Mouse (Mus musculus) v-Abl transformed pro-B cells (cell line): ENCODE results near the gene Ranbp17.
"Not testable (repeated sequence)": the region's sequence is repeated elsewhere in the genome, so short reads cannot be mapped to it uniquely, and the experiment has no call there.

Experiments
- in situ Hi-C, 2 experiments: fragments of 400-800 bp; cut with MboI; formaldehyde crosslinking; loops; one replicate each; pipeline ENCODE4 v1.15.1; 2025; ENCODE audit not compliant: unreplicated experiment in 2 of 2

Ranbp17 gene

GRCm38 (mm10) chr11:33427789-33428188 lies 85.8 kb downstream of the Ranbp17 start:
- in situ Hi-C loops = not testable (repeated sequence)

- in situ Hi-C loops = no loop called here
Measured at GRCm38 (mm10) chr11:33422226-33422625, 91.3 kb downstream of the Ranbp17 start.

GRCm38 (mm10) chr11:33404651-33405050 lies 108.9 kb downstream of the Ranbp17 start:
- in situ Hi-C loops = no loop called here

- in situ Hi-C loops = no loop called here
Measured at GRCm38 (mm10) chr11:33399346-33399745, 114.2 kb downstream of the Ranbp17 start.

GRCm38 (mm10) chr11:33398701-33399100 lies 114.8 kb downstream of the Ranbp17 start:
- in situ Hi-C loops = no loop called here

- in situ Hi-C loops = no loop called here
Measured at GRCm38 (mm10) chr11:33396275-33396674, 117.3 kb downstream of the Ranbp17 start.

- in situ Hi-C loops = no loop called here
Measured at GRCm38 (mm10) chr11:33394093-33394492, 119.5 kb downstream of the Ranbp17 start.

- in situ Hi-C loops = no loop called here
Measured at GRCm38 (mm10) chr11:33388685-33389084, 124.9 kb downstream of the Ranbp17 start.

GRCm38 (mm10) chr11:33361867-33362266 lies 151.7 kb downstream of the Ranbp17 start:
- in situ Hi-C loops = no loop called here

GRCm38 (mm10) chr11:33349269-33349668 lies 164.3 kb downstream of the Ranbp17 start:
- in situ Hi-C loops = no loop called here

GRCm38 (mm10) chr11:33342061-33342460 lies 171.5 kb downstream of the Ranbp17 start:
- in situ Hi-C loops = no loop called here

- in situ Hi-C loops = no loop called here
Measured at GRCm38 (mm10) chr11:33336552-33337121, 176.9 kb downstream of the Ranbp17 start.

- in situ Hi-C loops = no loop called here
Measured at GRCm38 (mm10) chr11:33335616-33336015, 177.9 kb downstream of the Ranbp17 start.

- in situ Hi-C loops = no loop called here
Measured at GRCm38 (mm10) chr11:33332137-33332536, 181.4 kb downstream of the Ranbp17 start.

- in situ Hi-C loops = no loop called here
Measured at GRCm38 (mm10) chr11:33319006-33319611, 194.4 kb downstream of the Ranbp17 start.

GRCm38 (mm10) chr11:33309566-33309965 lies 204.0 kb downstream of the Ranbp17 start:
- in situ Hi-C loops = no loop called here

- in situ Hi-C loops = no loop called here
Measured at GRCm38 (mm10) chr11:33300859-33301258, 212.7 kb downstream of the Ranbp17 start.

- in situ Hi-C loops = no loop called here
Measured at GRCm38 (mm10) chr11:33299371-33299770, 214.2 kb downstream of the Ranbp17 start.

- in situ Hi-C loops = no loop called here
Measured at GRCm38 (mm10) chr11:33297121-33297520, 216.4 kb downstream of the Ranbp17 start.

GRCm38 (mm10) chr11:33295422-33295821 lies 218.1 kb downstream of the Ranbp17 start:
- in situ Hi-C loops = no loop called here

GRCm38 (mm10) chr11:33294063-33294462 lies 219.5 kb downstream of the Ranbp17 start:
- in situ Hi-C loops = no loop called here

GRCm38 (mm10) chr11:33278571-33278970 lies 235.0 kb downstream of the Ranbp17 start:
- in situ Hi-C loops = no loop called here

- in situ Hi-C loops = no loop called here
Measured at GRCm38 (mm10) chr11:33276637-33277036, 236.9 kb downstream of the Ranbp17 start, which contains the start of gene Gm12117. TSS of gene Gm12117 (minus strand) at chr11:33276737.
